In the genomic region with DNA sequence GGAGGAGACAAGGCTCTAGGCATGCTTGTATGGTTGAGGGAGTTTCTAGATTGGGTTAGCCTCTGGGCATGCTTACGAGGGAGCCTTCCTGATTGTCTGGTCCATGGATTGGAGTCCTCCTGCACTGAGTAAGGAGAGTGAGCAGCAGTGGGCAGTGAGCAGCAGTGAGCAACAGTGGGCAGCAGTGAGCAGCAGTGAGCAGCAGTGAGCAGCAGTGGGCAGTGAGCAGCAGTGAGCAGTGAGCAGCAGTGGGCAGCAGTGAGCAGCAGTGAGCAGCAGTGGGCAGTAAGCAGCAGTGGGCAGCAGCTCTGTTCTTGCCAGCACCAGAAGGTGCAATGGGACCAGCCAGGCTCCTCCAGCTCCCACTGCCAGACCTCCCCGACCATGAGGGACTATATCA, we compare ENCODE assay signal across 8 mouse cellular contexts. TPM values are rescaled to one million over a fixed set of nuclear protein-coding genes. Genes with fewer than 3 reads are reported as not detected.
A peak's percentile ranks its signal among the peaks of the same experiment; 100 is the strongest.
DNase-seq lines count a peak whose midpoint lies in the region; TF ChIP-seq lines count a peak whose summit lies in the region.

No protein-coding gene starts in this region.

- no peak overlapping the region for H3K4me3 ChIP-seq in C2C12 (ENCODE audit: insufficient read depth, poor library complexity, severe bottlenecking)
- H3K4me3 ChIP-seq in megakaryocyte, embryonic 14.5 days (replicated peaks): peak overlapping the region; percentile 73

- TF ChIP-seq CTCF in C2C12 (IDR thresholded peaks at IDR 0.05; ENCODE audit: control insufficient read depth, insufficient read depth, insufficient read length): peak; percentile 51

- no peak overlapping the region for H3ac ChIP-seq in C2C12 (ENCODE audit: control insufficient read depth, insufficient read length, low read depth)

- peaks cover 2% of the 10 kb centered on the region; the same call in 1 of the 2 replicates for H3K9me3 ChIP-seq in megakaryocyte, embryonic 14.5 days

- peak; percentile 23 to 27 for DNase-seq in heart, postnatal 14 days
- DNase-seq in heart, adult 11 months: no peak
- peak; percentile 19 for DNase-seq in induced T-regulatory cell, adult 2 months (ENCODE audit: low read depth)
- DNase-seq in spleen, postnatal 14 days (ENCODE audit: low spot score in 2 of 2): no peak
- DNase-seq in left cerebral cortex, adult 11 months (ENCODE audit: low spot score): no peak
- no peak for DNase-seq in left cerebral cortex, adult 18-20 months (ENCODE audit: low spot score in 2 of 2)

- H3K79me3 ChIP-seq in C2C12 (ENCODE audit: low read depth): no peaks in the 10 kb centered on the region

- H3K79me2 ChIP-seq in C2C12 (ENCODE audit: control insufficient read depth, insufficient read depth): no peaks in the 10 kb centered on the region

- intact Hi-C loops in heart, postnatal 14 days (cut with DNase I): loop anchor here (1.0 to 2.0 kb wide), 2 partner anchors 29 to 70 kb away; a partner anchor contains a TSS

- no peaks in the 10 kb centered on the region for H3K36me3 ChIP-seq in C2C12 (ENCODE audit: control insufficient read depth, insufficient read depth)
- H3K36me3 ChIP-seq in megakaryocyte, embryonic 14.5 days (replicated peaks; ENCODE audit: low read length): no peaks in the 10 kb centered on the region

- H3K4me1 ChIP-seq in megakaryocyte, embryonic 14.5 days: peaks cover 34% of the 10 kb centered on the region

- no peaks in the 10 kb centered on the region for H3K27me3 ChIP-seq in C2C12 (ENCODE audit: control insufficient read depth, insufficient read depth, insufficient read length)
- H3K27me3 ChIP-seq in megakaryocyte, embryonic 14.5 days (replicated peaks): peaks cover 25% of the 10 kb centered on the region

TF ChIP-seq in C2C12, 6 proteins besides CTCF, POLR2A, EP300 and RAD21:
- no peak for TF ChIP-seq CEBPB (IDR thresholded peaks at IDR 0.05; ENCODE audit: low read depth)
- TF ChIP-seq MYOD1 (IDR thresholded peaks at IDR 0.05; ENCODE audit: control insufficient read depth, insufficient read length, low read depth): no peak
- TF ChIP-seq USF1 (IDR thresholded peaks at IDR 0.05; ENCODE audit: low read depth): no peak
- TF ChIP-seq MYOG (IDR thresholded peaks at IDR 0.05; ENCODE audit: control insufficient read depth, extremely low read depth, insufficient read length): no peak
- TF ChIP-seq FOSL1 (IDR thresholded peaks at IDR 0.05; ENCODE audit: insufficient read depth, low read length, poor library complexity, severe bottlenecking): no peak
- no peak for TF ChIP-seq MAX (IDR thresholded peaks at IDR 0.05)

RNA-seq across cellular contexts. Expression of a gene that starts 15.3 kb away (rescaled TPM):
- total RNA-seq in heart, postnatal 14 days (2021): 100 to 1,000 TPM in 1 of 2 experiments, 10 to 100 TPM in 1; 91.9 to 101 TPM
- 66.1 TPM for polyA plus RNA-seq in C2C12 (2012; fragmentation: generic; extraction: Trizol)
- 19.9 TPM in 1 of 2 replicates, not detected in the other for polyA plus RNA-seq in megakaryocyte, embryonic 14.5 days (2012; ENCODE audit: insufficient read depth, low replicate concordance)
- total RNA-seq in left cerebral cortex, adult 18-20 months (2021): 10 to 100 TPM; 31.4 to 41.4 TPM

RNA-seq across cellular contexts. Expression of a gene that starts 26.0 kb away (rescaled TPM):
- total RNA-seq in heart, postnatal 14 days (2021): 10 to 100 TPM; 36.5 to 37.6 TPM
- 23.0 TPM for polyA plus RNA-seq in C2C12 (2012; fragmentation: generic; extraction: Trizol)
- 3.0 and 3.6 TPM in 2 replicates for polyA plus RNA-seq in megakaryocyte, embryonic 14.5 days (2012; ENCODE audit: insufficient read depth, low replicate concordance)
- total RNA-seq in left cerebral cortex, adult 18-20 months (2021): 1 to 10 TPM; 3.5 TPM

Comparison
In these comparisons a context has a peak if more than half of its experiments do, and no peak if none do; other contexts are left out.
1. DNase-seq: peak in heart, postnatal 14 days (2 of 2) and induced T-regulatory cell, adult 2 months (single experiment); none in heart, adult 11 months (single experiment), spleen, postnatal 14 days (0 of 2), left cerebral cortex, adult 11 months (single experiment) and left cerebral cortex, adult 18-20 months (0 of 2).
2. RNA of a gene that starts 26.0 kb away (total RNA-seq): 36.5 to 37.6 TPM in heart, postnatal 14 days; 3.5 TPM in left cerebral cortex, adult 18-20 months; every median in the first group is over 4 times any median in the second.